ENCODE assay signal across 17 mouse cellular contexts in the genomic region with DNA sequence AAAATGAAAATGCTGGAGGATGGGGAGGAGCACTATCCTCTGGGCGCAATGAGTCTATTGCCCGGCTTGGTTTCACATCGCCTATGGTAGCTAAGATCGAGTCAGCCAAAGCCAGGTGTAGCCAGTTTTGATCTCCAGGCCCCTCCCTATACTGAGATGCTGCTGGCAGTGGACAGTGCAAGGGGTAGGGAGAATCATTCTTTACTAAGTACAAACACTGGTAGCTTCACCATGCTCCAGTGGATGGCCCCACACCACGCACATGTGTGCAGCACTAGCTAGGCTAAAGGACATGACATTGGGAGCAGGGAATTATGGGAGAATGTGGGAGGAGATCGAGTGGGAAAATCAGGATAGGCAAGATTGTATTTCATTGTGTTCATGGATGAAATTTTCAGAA. TPM values are rescaled to one million over a fixed set of nuclear protein-coding genes. Genes with fewer than 3 reads are reported as not detected.
A peak's percentile ranks its signal among the peaks of the same experiment; 100 is the strongest.
DNase-seq lines count a peak whose midpoint lies in the region; ATAC-seq and TF ChIP-seq lines count a peak whose summit lies in the region.
"Had no signal": no experiment of that assay in that cellular context is flagged by ENCODE, and none has a peak within 500 bp of the region (broad histone marks: within the 10 kb centered on the region; RNA-seq: fewer than 3 reads in every experiment).

No protein-coding gene starts in this region.

- WGBS in hindbrain, embryonic 13.5 days = 70% methylated on average over 6 of the region's 6 CpGs
- WGBS in hindbrain, postnatal 0 days = 68% methylated on average over 6 of the region's 6 CpGs
- WGBS in embryonic facial prominence, embryonic 13.5 days = 66% methylated on average over 6 of the region's 6 CpGs
- 76% methylated on average over 6 of the region's 6 CpGs for WGBS in limb, embryonic 10.5 days
- 59% methylated on average over 6 of the region's 6 CpGs for WGBS in midbrain, embryonic 16.5 days

- H3K27me3 ChIP-seq in hindbrain, embryonic 13.5 days = no peaks in the 10 kb centered on the region
- no peaks in the 10 kb centered on the region for H3K27me3 ChIP-seq in hindbrain, postnatal 0 days (ENCODE audit: insufficient read depth, low read length)
- H3K27me3 ChIP-seq in embryonic facial prominence, embryonic 13.5 days = no peaks in the 10 kb centered on the region
- H3K27me3 ChIP-seq in limb, embryonic 10.5 days (ENCODE audit: low read depth, poor library complexity, severe bottlenecking) = no peaks in the 10 kb centered on the region
- H3K27me3 ChIP-seq in midbrain, embryonic 16.5 days (ENCODE audit: control insufficient read depth, insufficient read depth, low read depth, low read length) = no peaks in the 10 kb centered on the region
- H3K27me3 ChIP-seq: Patski had no signal

- no peak for ATAC-seq in hindbrain, embryonic 13.5 days (ENCODE audit: low FRiP score)
- no peak for ATAC-seq in hindbrain, postnatal 0 days
- no peak for ATAC-seq in embryonic facial prominence, embryonic 13.5 days (ENCODE audit: insufficient number of reproducible peaks, insufficient read depth, low FRiP score, low TSS enrichment, low read depth)
- no peak for ATAC-seq in midbrain, embryonic 16.5 days
- ATAC-seq: liver, postnatal 0 days; Patski had no signal

- H3K4me1 ChIP-seq in hindbrain, embryonic 13.5 days (replicated peaks) = peaks cover 71% of the 10 kb centered on the region
- H3K4me1 ChIP-seq in hindbrain, postnatal 0 days (ENCODE audit: insufficient read depth, low read length) = peaks cover 25% of the 10 kb centered on the region; the same call in 1 of the 2 replicates
- peaks cover 35% of the 10 kb centered on the region for H3K4me1 ChIP-seq in embryonic facial prominence, embryonic 13.5 days
- H3K4me1 ChIP-seq in limb, embryonic 10.5 days = peaks cover 60% of the 10 kb centered on the region
- H3K4me1 ChIP-seq in midbrain, embryonic 16.5 days (ENCODE audit: control insufficient read depth, insufficient read depth, low read length) = peaks cover 58% of the 10 kb centered on the region

- no peak overlapping the region for H3K4me2 ChIP-seq in hindbrain, embryonic 13.5 days
- H3K4me2 ChIP-seq in hindbrain, postnatal 0 days (ENCODE audit: low read depth, low read length) = no peak overlapping the region
- no peak overlapping the region for H3K4me2 ChIP-seq in embryonic facial prominence, embryonic 13.5 days
- H3K4me2 ChIP-seq in midbrain, embryonic 16.5 days (ENCODE audit: low read length) = no peak overlapping the region

- H3K4me3 ChIP-seq in hindbrain, embryonic 13.5 days = no peak overlapping the region
- no peak overlapping the region for H3K4me3 ChIP-seq in hindbrain, postnatal 0 days (ENCODE audit: low read length)
- H3K4me3 ChIP-seq in embryonic facial prominence, embryonic 13.5 days = no peak overlapping the region
- H3K4me3 ChIP-seq in limb, embryonic 10.5 days = no peak overlapping the region
- H3K4me3 ChIP-seq in midbrain, embryonic 16.5 days (ENCODE audit: low read depth, low read length) = no peak overlapping the region

- H3K36me3 ChIP-seq in hindbrain, embryonic 13.5 days = no peaks in the 10 kb centered on the region
- no peaks in the 10 kb centered on the region for H3K36me3 ChIP-seq in hindbrain, postnatal 0 days (ENCODE audit: insufficient read depth, low read length)
- no peaks in the 10 kb centered on the region for H3K36me3 ChIP-seq in embryonic facial prominence, embryonic 13.5 days
- no peaks in the 10 kb centered on the region for H3K36me3 ChIP-seq in limb, embryonic 10.5 days
- no peaks in the 10 kb centered on the region for H3K36me3 ChIP-seq in midbrain, embryonic 16.5 days (ENCODE audit: control insufficient read depth, insufficient read depth, low read length)

- no peak for DNase-seq in hindbrain, postnatal 0 days (ENCODE audit: low spot score)
- DNase-seq in limb, embryonic 10.5 days (ENCODE audit: low spot score) = no peak
- no peak for DNase-seq in adipocyte (ENCODE audit: low spot score)
- DNase-seq in spleen, postnatal 36 days (ENCODE audit: low spot score in 2 of 2) = no peak
- DNase-seq in thymus, postnatal 0 days (ENCODE audit: low spot score) = no peak
- DNase-seq: adrenal gland, postnatal 10 days; kidney, postnatal 25 days; liver, postnatal 0 days; right cerebral cortex, postnatal 4 days had no signal

- H3K27ac ChIP-seq in hindbrain, embryonic 13.5 days = peak overlapping the region; percentile 81
- H3K27ac ChIP-seq in hindbrain, postnatal 0 days = no peak overlapping the region
- H3K27ac ChIP-seq in embryonic facial prominence, embryonic 13.5 days = peak overlapping the region; percentile 78
- H3K27ac ChIP-seq in limb, embryonic 10.5 days = peak overlapping the region; percentile 82
- peak overlapping the region; percentile 69 for H3K27ac ChIP-seq in midbrain, embryonic 16.5 days (ENCODE audit: low read length)

- TF ChIP-seq CTCF in hindbrain, postnatal 0 days (IDR thresholded peaks at IDR 0.05; ENCODE audit: low read depth) = no peak

- no peaks in the 10 kb centered on the region for H3K9me3 ChIP-seq in hindbrain, embryonic 13.5 days
- no peaks in the 10 kb centered on the region for H3K9me3 ChIP-seq in hindbrain, postnatal 0 days (ENCODE audit: low read length)
- no peaks in the 10 kb centered on the region for H3K9me3 ChIP-seq in embryonic facial prominence, embryonic 13.5 days
- H3K9me3 ChIP-seq in limb, embryonic 10.5 days (replicated peaks) = no peaks in the 10 kb centered on the region
- H3K9me3 ChIP-seq in midbrain, embryonic 16.5 days (replicated peaks; ENCODE audit: control insufficient read depth, low read length, poor library complexity, severe bottlenecking) = no peaks in the 10 kb centered on the region

- no peak overlapping the region for H3K9ac ChIP-seq in hindbrain, embryonic 13.5 days
- no peak overlapping the region for H3K9ac ChIP-seq in hindbrain, postnatal 0 days (replicated peaks; ENCODE audit: low read length)
- no peak overlapping the region for H3K9ac ChIP-seq in embryonic facial prominence, embryonic 13.5 days
- H3K9ac ChIP-seq in midbrain, embryonic 16.5 days (ENCODE audit: low read depth, low read length) = no peak overlapping the region
- H3K9ac ChIP-seq: liver, postnatal 0 days had no signal

RNA-seq across cellular contexts. Expression of a gene that starts 53.2 kb away (rescaled TPM):
- not detected in 2 replicates for polyA plus RNA-seq in hindbrain, embryonic 13.5 days (2015; fragmentation: Nextera tagmentation; extraction: Ambion mirVana)
- total RNA-seq in hindbrain, postnatal 0 days (2014; rRNA removed) = not detected in 2 replicates
- not detected in 2 replicates for polyA plus RNA-seq in hindbrain, postnatal 0 days (2015; fragmentation: Nextera tagmentation; extraction: Ambion mirVana)
- not detected in 2 replicates for polyA plus RNA-seq in embryonic facial prominence, embryonic 13.5 days (2015; fragmentation: Nextera tagmentation; extraction: Ambion mirVana)
- not detected in 2 replicates for polyA plus RNA-seq in limb, embryonic 10.5 days (2016; fragmentation: Nextera tagmentation; extraction: Ambion mirVana)
- polyA plus RNA-seq in midbrain, embryonic 16.5 days (2015; fragmentation: Nextera tagmentation; extraction: Ambion mirVana) = not detected in 2 replicates
- polyA plus RNA-seq in thymus, postnatal 0 days (2015; fragmentation: Nextera tagmentation; extraction: Ambion mirVana) = not detected in 2 replicates
- total RNA-seq: adrenal gland, postnatal 10 days; gastrocnemius, postnatal 4 days; hematopoietic stem cell, adult 5-6 weeks; left cerebral cortex, postnatal 10 days; megakaryocyte, adult 5-6 weeks had no signal
- polyA plus RNA-seq: liver, postnatal 0 days; Patski had no signal
